Comparison of ENCODE assay signal across 9 mouse cellular contexts in genomic region chrX:10117065-10117719, GRCm38 (mm10). TPM values are rescaled to one million over a fixed set of nuclear protein-coding genes. Genes with fewer than 3 reads are reported as not detected.
A peak's percentile ranks its signal among the peaks of the same experiment; 100 is the strongest.
DNase-seq lines count a peak whose midpoint lies in the region; ATAC-seq and TF ChIP-seq lines count a peak whose summit lies in the region.
"Had no signal": no experiment of that assay in that cellular context is flagged by ENCODE, and none has a peak within 500 bp of the region (broad histone marks: within the 10 kb centered on the region; RNA-seq: fewer than 3 reads in every experiment).

TSS of gene Srpx (minus strand) at chrX:10117709.

- no peaks in the 10 kb centered on the region for H3K27me3 ChIP-seq in kidney, adult 2 months (replicated peaks; ENCODE audit: control insufficient read depth, insufficient read depth, low read length)
- H3K27me3 ChIP-seq in embryonic facial prominence, embryonic 11.5 days (ENCODE audit: control insufficient read depth, insufficient read depth, low read length) = no peaks in the 10 kb centered on the region
- no peaks in the 10 kb centered on the region for H3K27me3 ChIP-seq in hindbrain, embryonic 15.5 days

- no peaks in the 10 kb centered on the region for H3K4me1 ChIP-seq in kidney, adult 2 months (ENCODE audit: control insufficient read depth, insufficient read depth, low read length)
- no peaks in the 10 kb centered on the region for H3K4me1 ChIP-seq in embryonic facial prominence, embryonic 11.5 days (ENCODE audit: control insufficient read depth, insufficient read depth, low read length)
- H3K4me1 ChIP-seq in hindbrain, embryonic 15.5 days (replicated peaks) = 0 out of 2 replicates have a peak, but pooled peaks cover 4% of the 10 kb centered on the region

- ATAC-seq in embryonic facial prominence, embryonic 11.5 days (replicated peaks; ENCODE audit: insufficient number of reproducible peaks, low FRiP score, low TSS enrichment, low read depth) = peak; percentile 67; the same call in 1 of the 2 replicates
- ATAC-seq in hindbrain, embryonic 15.5 days (ENCODE audit: low FRiP score, low read depth) = 0 out of 2 replicates have a peak, but pooled peaks have one; percentile 34
- ATAC-seq: Patski had no signal

- H3K36me3 ChIP-seq in kidney, adult 2 months (ENCODE audit: control insufficient read depth, insufficient read depth, low read length) = no peaks in the 10 kb centered on the region
- no peaks in the 10 kb centered on the region for H3K36me3 ChIP-seq in embryonic facial prominence, embryonic 11.5 days (replicated peaks; ENCODE audit: control insufficient read depth, insufficient read depth, low read depth, low read length)
- no peaks in the 10 kb centered on the region for H3K36me3 ChIP-seq in hindbrain, embryonic 15.5 days

- H3K4me2 ChIP-seq in embryonic facial prominence, embryonic 11.5 days (ENCODE audit: low read depth, low read length) = peak within 1 kb of the TSS; percentile 52
- peak within 1 kb of the TSS; percentile 59 for H3K4me2 ChIP-seq in hindbrain, embryonic 15.5 days

- TF ChIP-seq POLR2A in kidney, adult 2 months (IDR thresholded peaks at IDR 0.05; ENCODE audit: low read depth, low read length) = no peak

- peak within 1 kb of the TSS; percentile 50 for H3K9ac ChIP-seq in embryonic facial prominence, embryonic 11.5 days (replicated peaks; ENCODE audit: low read length)
- peak within 1 kb of the TSS; percentile 29; the same call in 1 of the 2 replicates for H3K9ac ChIP-seq in hindbrain, embryonic 15.5 days

- no peaks in the 10 kb centered on the region for H3K9me3 ChIP-seq in embryonic facial prominence, embryonic 11.5 days (replicated peaks; ENCODE audit: control insufficient read depth, low read length)
- H3K9me3 ChIP-seq in hindbrain, embryonic 15.5 days = no peaks in the 10 kb centered on the region

- TF ChIP-seq CTCF in kidney, adult 2 months (conservative IDR thresholded peaks at IDR 0.05; ENCODE audit: insufficient read depth, insufficient read length, low read depth, low read length) = no peak

- no peak within 1 kb of the TSS for H3K27ac ChIP-seq in kidney, adult 2 months (ENCODE audit: insufficient read depth, low read depth, low read length)
- no peak within 1 kb of the TSS for H3K27ac ChIP-seq in embryonic facial prominence, embryonic 11.5 days (replicated peaks; ENCODE audit: low read depth, low read length)
- H3K27ac ChIP-seq in hindbrain, embryonic 15.5 days (replicated peaks) = no peak within 1 kb of the TSS

- DNase-seq in kidney, adult 2 months = no peak
- DNase-seq in kidney, adult 18-20 months = no peak
- DNase-seq in embryonic facial prominence, embryonic 11.5 days (ENCODE audit: low spot score) = peak; percentile 21
- DNase-seq in mesoderm, embryonic 11.5 days (ENCODE audit: low read depth, low spot score) = peak; percentile 31
- no peak for DNase-seq in right cerebral cortex, adult 2 months (ENCODE audit: low spot score in 2 of 2)
- DNase-seq in cerebellum, adult 11-12 months = no peak
- DNase-seq in frontal cortex, postnatal 25 days (ENCODE audit: low spot score in 2 of 2) = no peak

- 3% methylated on average over 19 of the region's 19 CpGs for WGBS in kidney, adult 2 months
- 23% methylated on average over 19 of the region's 19 CpGs for WGBS in embryonic facial prominence, embryonic 11.5 days
- WGBS in hindbrain, embryonic 15.5 days = 15% methylated on average over 19 of the region's 19 CpGs

- H3K4me3 ChIP-seq in kidney, adult 2 months (ENCODE audit: insufficient read depth, low read depth, low read length) = peak within 1 kb of the TSS; percentile 42; the same call in 1 of the 2 replicates
- peak within 1 kb of the TSS; percentile 26 for H3K4me3 ChIP-seq in embryonic facial prominence, embryonic 11.5 days (ENCODE audit: low read depth, low read length)
- H3K4me3 ChIP-seq in hindbrain, embryonic 15.5 days = peak within 1 kb of the TSS; percentile 31

RNA-seq across cellular contexts. Expression of gene Srpx, which starts in this region (rescaled TPM):
- 5.5 and 6.6 TPM in 2 replicates for polyA plus RNA-seq in kidney, adult 2 months (2012; rRNA removed)
- 6.8 and 7.8 TPM in 2 replicates for polyA plus RNA-seq in embryonic facial prominence, embryonic 11.5 days (2014; fragmentation: Nextera tagmentation; extraction: Ambion mirVana)
- 2.9 and 3.7 TPM in 2 replicates for polyA plus RNA-seq in hindbrain, embryonic 15.5 days (2015; fragmentation: Nextera tagmentation; extraction: Ambion mirVana)
- polyA plus RNA-seq: Patski had no signal

Comparison
In these comparisons a context has a peak if more than half of its experiments do, and no peak if none do; other contexts are left out.
1. DNase-seq: peak in embryonic facial prominence, embryonic 11.5 days (single experiment) and mesoderm, embryonic 11.5 days (single experiment); none in kidney, adult 2 months (single experiment), kidney, adult 18-20 months (single experiment), right cerebral cortex, adult 2 months (0 of 2), cerebellum, adult 11-12 months (single experiment) and frontal cortex, postnatal 25 days (0 of 2).
2. Peak in every context shown above with its lines, with median percentiles within 50 percentile points of each other: H3K4me3 ChIP-seq.